Mouse (Mus musculus): Measurements from ENCODE around the gene Bik.

- TF ChIP-seq EP300 (IDR thresholded peaks at IDR 0.05; ENCODE audit: low read depth), result no peak
- no peak for TF ChIP-seq CTCF (IDR thresholded peaks at IDR 0.05; ENCODE audit: low read depth)
These were observed 46.8 kb upstream of the Bik start for GRCm38 (mm10) chr15:83479818-83480217.

All from heart, postnatal 0 days (tissue).